Mouse (Mus musculus) Patski (cell line): Measurements from ENCODE around the gene Qk. TPM values are rescaled to one million over a fixed set of nuclear protein-coding genes. Genes with fewer than 3 reads are reported as not detected.

ENCODE experiments used
- ATAC-seq: fragments of 100-300 bp; one replicate; pipeline ENCODE4 v1.8.0; 2021
- CTCF ChIA-PET: fragments of 350-600 bp; sonication (Branson Sonifier 250); formaldehyde crosslinking; loops from one replicate; lab custom pipeline; 2022; ENCODE audit warnings: inconsistent platforms; lab: Charles Lee
- POLR2A ChIA-PET: fragments of 350-600 bp; sonication (Branson Sonifier 250); formaldehyde crosslinking; loops from one replicate; lab custom pipeline; 2022; ENCODE audit warnings: antibody characterized with exemption, inconsistent platforms; lab: Charles Lee
- DNase-seq: peaks from one replicate; pipeline ENCODE4 v3.0.0-alpha.2; 2011; ENCODE audit warnings: low read depth, low spot score
- H3K27me3 ChIP-seq: fragments of 371-371 bp; one replicate; pipeline ENCODE4 v1.5.1; 2021
- CTCF ChIP-seq: fragments of 100-300 bp; IDR thresholded peaks from one replicate; pipeline ENCODE4 v1.5.1; 2021
- in situ Hi-C: fragments of 300-500 bp; cut with MboI; formaldehyde crosslinking; loops from 3 replicates; pipeline ENCODE4 v1.11.1; 2018; ENCODE audit warnings: low pct_unique_long_range_greater_than_20kb, mixed read lengths
- polyA plus RNA-seq: library from polyadenylated mRNA; unstranded; gene quantifications from one replicate; pipeline ENCODE4 v1.2.3, GENCODE M21; 2021

Gene Qk
- polyA plus RNA-seq, 1 experiment from 2014 or later: 96.5 TPM

DNA sequence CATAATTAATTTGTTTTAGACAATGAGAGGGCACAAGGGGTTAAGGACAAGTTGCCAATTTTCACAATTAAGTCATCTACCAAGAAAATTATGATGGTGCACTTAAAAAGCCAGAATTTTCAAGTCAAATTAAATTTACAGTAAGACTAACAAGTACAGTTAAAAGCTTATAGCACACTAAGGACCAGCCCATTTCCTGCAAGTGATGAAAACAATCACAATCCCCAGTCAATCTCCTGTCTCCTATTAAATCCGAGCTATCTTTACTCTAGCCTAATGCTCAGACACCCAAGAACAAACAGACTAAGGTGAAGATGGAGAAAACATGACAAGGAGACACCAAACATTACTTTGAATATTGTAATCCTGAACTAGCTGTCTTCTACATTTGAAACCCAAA lies 3.2 kb downstream of the Qk start:
- CTCF ChIA-PET: interaction anchor here (1.0 to 1.8 kb wide), 6 partner anchors 9 to 126 kb away, joined by 3 to 4 read pairs (median 3); no protein-coding TSS in a partner anchor
- DNase-seq (no peak), ATAC-seq (no peak)
- no peaks in the 10 kb centered on the region for H3K27me3 ChIP-seq
- in situ Hi-C loops: loop anchor here (5.0 to 25.0 kb wide), 3 partner anchors 232 to 1154 kb away; no protein-coding TSS in a partner anchor
- TF ChIP-seq CTCF: no peak
- POLR2A ChIA-PET: interaction anchor here (0.7 kb wide), 1 partner anchor 32 kb away, joined by 3 read pairs; no protein-coding TSS in a partner anchor

GRCm38 (mm10) chr17:10310046-10310445 lies 9.6 kb downstream of the Qk start:
- in situ Hi-C loops: loop anchor here (5.0 to 25.0 kb wide), 3 partner anchors 225 to 1148 kb away; no protein-coding TSS in a partner anchor
- TF ChIP-seq CTCF: no peak
- DNase-seq (no peak), ATAC-seq (no peak)
- POLR2A ChIA-PET: no interaction called here
- CTCF ChIA-PET: interaction anchor here (1.5 to 1.6 kb wide), 2 partner anchors 7 to 365 kb away, joined by 3 to 5 read pairs; no protein-coding TSS in a partner anchor
- no peaks in the 10 kb centered on the region for H3K27me3 ChIP-seq

- ChIA-PET CTCF (interaction anchor here (1.5 kb wide), 1 partner anchor 8 kb away, joined by 5 read pairs; no protein-coding TSS in a partner anchor), POLR2A (no interaction called here)
- no peak for TF ChIP-seq CTCF
- DNase-seq (no peak), ATAC-seq (no peak)
- H3K27me3 ChIP-seq: no peaks in the 10 kb centered on the region
- in situ Hi-C loops: loop anchor here (25.0 kb wide), 1 partner anchor 1147 kb away; no protein-coding TSS in a partner anchor
Observed at GRCm38 (mm10) chr17:10309135-10309623, 10.5 kb downstream of the Qk start.

DNA sequence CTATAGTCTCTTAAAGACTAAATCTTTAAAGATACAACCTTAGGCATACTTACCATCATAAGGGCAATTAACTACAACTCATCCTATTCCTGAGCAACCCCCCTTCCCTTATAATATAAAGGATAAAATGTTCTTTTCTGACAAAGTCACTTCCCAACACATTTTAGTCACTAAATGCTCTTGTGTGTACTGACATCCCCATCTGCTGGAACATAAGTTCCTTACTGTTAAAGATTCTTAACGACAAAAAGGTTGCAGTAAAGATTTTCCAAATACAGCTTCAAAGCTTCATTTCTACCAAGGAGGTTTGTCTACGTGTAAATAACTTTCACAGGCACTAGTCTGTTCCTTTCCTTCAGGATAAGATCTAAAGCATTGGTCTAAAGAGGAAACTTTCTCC lies 13.2 kb downstream of the Qk start:
- DNase-seq (no peak), ATAC-seq (no peak)
- TF ChIP-seq CTCF: no peak
- H3K27me3 ChIP-seq: no peaks in the 10 kb centered on the region
- ChIA-PET POLR2A (no interaction called here), CTCF (interaction anchor here (1.3 kb wide), 1 partner anchor 10 kb away, joined by 4 read pairs; no protein-coding TSS in a partner anchor)
- in situ Hi-C loops: loop anchor here (25.0 kb wide), 1 partner anchor 1144 kb away; no protein-coding TSS in a partner anchor

DNA sequence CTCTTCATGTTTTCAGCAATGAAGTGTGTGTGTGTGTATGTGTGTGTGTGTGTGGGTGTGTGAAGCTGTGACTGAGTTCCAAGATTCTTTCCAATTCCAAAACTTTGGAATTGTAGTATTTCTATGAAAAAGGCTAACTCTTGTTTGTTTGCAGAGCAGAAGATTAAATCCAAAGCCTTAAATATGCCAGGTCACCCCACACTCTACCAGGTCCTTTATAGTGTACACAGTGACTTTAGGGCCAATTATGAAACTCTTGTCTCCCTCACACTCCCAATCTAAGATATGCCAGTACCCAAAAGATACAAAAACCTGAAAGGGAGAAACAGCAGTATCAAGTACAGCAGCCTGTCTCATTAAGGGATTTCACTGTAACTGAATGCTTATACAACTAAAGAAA lies 15.7 kb downstream of the Qk start:
- ChIA-PET CTCF (interaction anchor here (1.1 kb wide), 1 partner anchor 13 kb away, joined by 3 read pairs; no protein-coding TSS in a partner anchor), POLR2A (no interaction called here)
- ATAC-seq (no peak), DNase-seq (no peak)
- in situ Hi-C loops: loop anchor here (25.0 kb wide), 1 partner anchor 1142 kb away; no protein-coding TSS in a partner anchor
- H3K27me3 ChIP-seq: no peaks in the 10 kb centered on the region
- TF ChIP-seq CTCF: no peak

GRCm38 (mm10) chr17:10300968-10301795 lies 18.5 kb downstream of the Qk start:
- no peak for TF ChIP-seq CTCF
- in situ Hi-C loops: loop anchor here (25.0 kb wide), 1 partner anchor 1139 kb away; no protein-coding TSS in a partner anchor
- no peak for ATAC-seq
- DNase-seq: no peak
- ChIA-PET CTCF (interaction anchor here (1.0 kb wide), 1 partner anchor 16 kb away, joined by 3 read pairs; no protein-coding TSS in a partner anchor), POLR2A (no interaction called here)
- no peaks in the 10 kb centered on the region for H3K27me3 ChIP-seq

DNA sequence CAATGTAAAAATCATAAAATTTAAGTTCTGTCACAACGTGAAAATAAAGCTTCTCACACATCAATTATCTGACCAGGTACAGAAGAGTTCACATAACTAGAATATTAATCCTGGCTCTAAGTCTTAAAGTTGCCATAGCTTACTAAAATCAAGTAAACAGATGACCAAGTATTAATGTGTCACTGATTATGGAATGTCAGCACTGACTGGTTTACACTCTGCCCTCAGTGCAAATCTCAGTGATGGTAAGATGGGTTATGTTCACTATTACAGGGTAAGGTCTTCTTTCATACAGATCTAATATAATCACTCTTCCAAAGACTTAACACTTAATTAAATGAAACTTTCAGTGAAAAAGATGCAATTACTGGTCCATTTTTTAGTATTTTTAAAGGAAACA lies 20.3 kb downstream of the Qk start:
- no peak for DNase-seq
- POLR2A ChIA-PET: no interaction called here
- no peak for ATAC-seq
- in situ Hi-C loops: no loop called here
- CTCF ChIA-PET: interaction anchor here (1.2 kb wide), 1 partner anchor 186 kb away, joined by 3 read pairs; no protein-coding TSS in a partner anchor
- no peaks in the 10 kb centered on the region for H3K27me3 ChIP-seq
- no peak for TF ChIP-seq CTCF

GRCm38 (mm10) chr17:10292520-10292919 lies 27.1 kb downstream of the Qk start:
- CTCF ChIA-PET: no interaction called here
- no peak for TF ChIP-seq CTCF

GRCm38 (mm10) chr17:10284772-10285171 lies 34.9 kb downstream of the Qk start:
- ATAC-seq (no peak), DNase-seq (no peak)
- TF ChIP-seq CTCF: no peak
- ChIA-PET CTCF (interaction anchor here (1.0 to 1.5 kb wide), 3 partner anchors 9 to 33 kb away, joined by 3 to 4 read pairs (median 3); no protein-coding TSS in a partner anchor), POLR2A (interaction anchor here (0.6 kb wide), 1 partner anchor 32 kb away, joined by 3 read pairs; no protein-coding TSS in a partner anchor)
- in situ Hi-C loops: no loop called here
- no peaks in the 10 kb centered on the region for H3K27me3 ChIP-seq

More at GRCm38 (mm10) chr17:10292520-10292919, 27.1 kb downstream of the Qk start:
- DNase-seq: no peak
- in situ Hi-C loops: no loop called here
- POLR2A ChIA-PET: no interaction called here
- H3K27me3 ChIP-seq: no peaks in the 10 kb centered on the region
- no peak for ATAC-seq

DNA sequence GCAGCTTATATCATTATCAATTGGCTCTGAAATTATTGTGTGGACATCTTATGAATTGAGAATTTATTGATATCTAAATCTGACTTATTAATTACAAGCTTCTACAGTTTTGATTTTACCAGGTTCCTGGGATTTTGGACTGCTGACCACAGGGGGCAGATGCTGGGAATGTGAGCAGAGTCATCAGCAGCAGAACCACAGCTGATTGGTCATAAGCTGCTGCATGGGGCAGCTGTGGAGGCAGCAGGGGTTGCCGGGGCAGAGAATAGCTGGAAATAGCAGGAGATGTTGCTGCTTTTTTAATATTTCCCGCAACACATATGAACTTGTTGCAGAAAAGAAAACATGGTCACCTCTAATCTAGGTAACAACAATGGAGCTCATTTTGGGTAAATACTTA lies 40.1 kb downstream of the Qk start:
- no peaks in the 10 kb centered on the region for H3K27me3 ChIP-seq
- ChIA-PET POLR2A (no interaction called here), CTCF (interaction anchor here (1.1 kb wide), 2 partner anchors 9 to 10 kb away, joined by 3 read pairs; no protein-coding TSS in a partner anchor)
- DNase-seq: no peak
- peak; percentile 15 for TF ChIP-seq CTCF
- ATAC-seq: peak; percentile 74
- in situ Hi-C loops: no loop called here
